Mouse (Mus musculus) ES-Bruce4 (cell line): ENCODE measurements around the gene Lnpk.

Experiments used
- CTCF ChIP-seq: IDR thresholded peaks from one replicate; pipeline ENCODE4 v1.8.1; 2011; ENCODE audit warnings: low read depth, low read length
- EP300 ChIP-seq: IDR thresholded peaks from 2 replicates; pipeline ENCODE4 v1.6.1; 2011; ENCODE audit warnings: low read depth, low read length; ENCODE audit not compliant: insufficient read depth
- POLR2A ChIP-seq: IDR thresholded peaks from one replicate; pipeline ENCODE4 v1.8.1; 2011; ENCODE audit warnings: low read length; ENCODE audit not compliant: insufficient read depth

DNA sequence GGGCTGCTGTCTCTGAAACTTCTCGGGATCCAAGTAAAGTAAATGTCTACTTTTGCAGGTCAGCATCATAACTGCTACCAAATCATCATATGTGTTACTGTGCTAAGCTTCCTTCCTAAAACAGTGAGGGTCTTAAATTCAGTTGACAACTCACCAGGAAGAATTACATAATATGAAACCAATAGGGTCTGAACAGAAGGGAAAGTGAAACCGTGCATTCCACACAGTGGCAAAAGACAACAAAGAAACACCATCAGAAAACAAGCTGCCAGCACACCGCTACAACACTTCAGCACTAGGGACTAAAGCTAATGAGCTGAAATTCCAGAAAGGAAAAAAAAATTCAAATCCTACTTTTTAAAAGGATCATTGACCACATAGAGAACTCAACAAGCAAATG is 17.9 kb upstream of the Lnpk start:
- TF ChIP-seq CTCF (no peak), EP300 (no peak), POLR2A (no peak)
